Mouse (Mus musculus) G1E-ER4 (cell line): Measurements from ENCODE around the gene Gm9821. TPM values are rescaled to one million over a fixed set of nuclear protein-coding genes. Genes with fewer than 3 reads are reported as not detected.

Experiments
- GATA1 ChIP-seq: IDR thresholded peaks from one replicate; pipeline ENCODE4 v1.8.0; 2012; ENCODE audit warnings: low read length, inconsistent platforms
- polyA plus RNA-seq: library from polyadenylated mRNA; stranded (reverse); fragments of >175 nt; gene quantifications from 2 replicates; pipeline ENCODE4 v1.2.3, GENCODE M21; 2012

Gm9821 gene
- polyA plus RNA-seq, 1 experiment = not detected

DNA sequence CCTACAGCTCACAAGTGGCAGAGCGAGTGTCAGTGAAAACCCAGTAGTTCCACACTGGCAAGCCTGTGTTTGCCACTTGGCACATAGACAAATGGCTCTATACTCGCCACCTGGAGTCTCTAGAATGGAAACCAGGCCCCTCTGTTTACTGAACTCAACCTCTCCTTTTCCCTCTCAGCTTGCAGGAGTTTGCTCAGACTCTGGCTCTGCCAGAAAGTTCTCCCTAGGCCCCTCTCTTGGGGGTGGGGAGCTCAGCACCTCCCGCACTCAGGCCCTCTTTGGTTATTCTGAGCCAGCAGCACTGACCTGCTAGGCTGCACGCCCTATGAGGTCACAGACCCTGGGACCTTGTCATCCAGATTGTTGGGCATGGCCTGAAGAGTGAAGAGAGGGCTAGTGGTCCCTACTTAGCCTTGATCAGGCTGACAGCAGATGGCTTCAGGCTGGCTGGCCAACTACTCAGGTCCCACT, 9.7 kb downstream of the Gm9821 start:
- TF ChIP-seq GATA1 = no peak

DNA sequence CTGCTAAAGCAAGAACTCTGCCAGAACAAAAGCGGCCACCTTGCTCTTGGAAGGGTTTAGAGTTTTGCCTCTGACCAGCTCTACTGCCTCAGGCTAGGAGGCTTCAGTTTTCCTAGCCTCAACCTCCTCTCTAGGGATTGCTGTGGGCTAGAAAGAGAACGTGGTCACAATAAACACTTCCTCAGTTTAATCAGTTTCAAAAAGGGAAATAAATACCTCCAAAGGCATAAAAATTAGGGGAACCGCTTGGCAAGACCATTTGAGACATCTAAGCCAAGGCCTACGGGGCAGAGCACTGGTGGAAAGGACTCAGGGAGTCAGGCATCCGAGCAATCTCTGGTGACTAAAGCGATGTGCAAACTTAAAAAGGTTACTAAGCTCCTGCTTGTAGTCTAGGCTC, 10.4 kb downstream of the Gm9821 start:
- no peak for TF ChIP-seq GATA1

DNA sequence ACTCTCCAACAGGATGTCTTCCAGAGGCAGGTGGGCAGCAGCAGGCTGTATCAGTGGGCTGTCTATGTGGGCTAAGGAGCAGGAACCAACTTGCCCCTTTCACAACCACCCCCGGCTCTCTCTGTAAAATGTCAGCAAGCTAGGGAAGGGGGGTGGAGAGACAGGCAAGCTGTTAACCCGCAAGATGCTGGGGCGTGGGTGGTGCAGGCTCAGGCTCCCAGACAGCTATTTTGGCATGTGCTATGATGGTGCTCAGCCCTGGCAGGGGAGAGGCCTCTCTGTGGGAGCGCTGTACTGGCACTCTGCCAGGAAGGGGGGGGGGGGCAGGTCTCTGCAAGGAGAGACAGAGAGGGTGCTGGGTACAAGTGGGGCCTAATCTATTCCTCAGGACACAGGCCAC, 11.6 kb downstream of the Gm9821 start:
- no peak for TF ChIP-seq GATA1

DNA sequence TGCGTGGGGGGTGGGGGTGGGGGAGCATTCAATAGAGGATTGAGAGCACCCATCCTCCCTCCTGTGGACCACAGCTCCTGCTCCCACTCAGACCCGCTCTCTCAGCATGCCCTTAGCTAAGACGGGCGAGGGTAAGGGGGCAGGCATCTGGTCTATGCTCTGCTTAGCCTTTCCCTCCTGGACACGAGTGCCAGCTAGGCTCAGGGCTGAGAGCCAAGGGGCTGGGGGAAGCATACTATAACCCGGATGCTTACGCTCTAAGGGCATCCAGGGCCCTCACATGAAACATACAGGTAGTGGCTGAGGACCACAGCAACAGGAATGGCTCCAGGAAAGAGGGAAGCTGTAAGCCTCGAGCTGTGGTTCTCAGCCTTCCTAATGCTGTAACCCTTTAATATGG, 12.5 kb downstream of the Gm9821 start:
- no peak for TF ChIP-seq GATA1

DNA sequence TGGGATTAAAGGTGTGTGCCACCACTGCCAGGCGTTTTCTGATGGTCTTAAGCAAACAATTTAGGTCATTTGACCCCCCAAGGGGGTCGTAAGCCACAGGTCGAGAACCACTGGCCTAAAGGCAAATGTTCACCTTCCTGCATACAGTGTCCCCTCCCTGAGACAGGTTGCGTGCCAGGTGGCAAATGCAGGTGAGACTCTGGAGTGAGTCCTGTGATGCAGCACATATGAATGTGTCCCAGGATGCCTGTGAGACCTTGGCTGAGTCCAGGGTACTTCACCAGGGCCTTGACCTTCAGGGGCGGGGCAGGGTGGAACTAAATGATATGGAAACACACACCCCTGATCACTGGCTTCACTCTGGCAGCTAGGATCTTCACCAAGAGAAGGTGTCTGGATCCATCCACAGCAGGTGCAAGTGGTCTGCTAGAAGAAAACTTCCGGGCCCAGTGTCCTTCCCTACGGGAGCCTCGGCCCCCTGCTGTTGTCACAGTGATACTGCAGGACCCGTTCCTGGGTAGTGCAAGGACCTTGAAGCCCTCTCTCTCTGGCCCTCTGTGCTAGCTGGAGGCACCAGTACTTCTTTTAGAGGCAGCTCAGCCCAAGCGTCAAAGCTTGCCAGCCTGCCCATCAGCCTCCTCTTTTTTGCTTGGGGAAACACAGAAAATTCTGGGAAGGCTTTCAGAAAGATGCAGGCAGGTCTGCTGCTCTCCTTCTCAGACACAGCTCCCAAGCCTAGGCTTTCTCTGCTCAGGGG, 13.4 kb downstream of the Gm9821 start:
- TF ChIP-seq GATA1 = no peak

DNA sequence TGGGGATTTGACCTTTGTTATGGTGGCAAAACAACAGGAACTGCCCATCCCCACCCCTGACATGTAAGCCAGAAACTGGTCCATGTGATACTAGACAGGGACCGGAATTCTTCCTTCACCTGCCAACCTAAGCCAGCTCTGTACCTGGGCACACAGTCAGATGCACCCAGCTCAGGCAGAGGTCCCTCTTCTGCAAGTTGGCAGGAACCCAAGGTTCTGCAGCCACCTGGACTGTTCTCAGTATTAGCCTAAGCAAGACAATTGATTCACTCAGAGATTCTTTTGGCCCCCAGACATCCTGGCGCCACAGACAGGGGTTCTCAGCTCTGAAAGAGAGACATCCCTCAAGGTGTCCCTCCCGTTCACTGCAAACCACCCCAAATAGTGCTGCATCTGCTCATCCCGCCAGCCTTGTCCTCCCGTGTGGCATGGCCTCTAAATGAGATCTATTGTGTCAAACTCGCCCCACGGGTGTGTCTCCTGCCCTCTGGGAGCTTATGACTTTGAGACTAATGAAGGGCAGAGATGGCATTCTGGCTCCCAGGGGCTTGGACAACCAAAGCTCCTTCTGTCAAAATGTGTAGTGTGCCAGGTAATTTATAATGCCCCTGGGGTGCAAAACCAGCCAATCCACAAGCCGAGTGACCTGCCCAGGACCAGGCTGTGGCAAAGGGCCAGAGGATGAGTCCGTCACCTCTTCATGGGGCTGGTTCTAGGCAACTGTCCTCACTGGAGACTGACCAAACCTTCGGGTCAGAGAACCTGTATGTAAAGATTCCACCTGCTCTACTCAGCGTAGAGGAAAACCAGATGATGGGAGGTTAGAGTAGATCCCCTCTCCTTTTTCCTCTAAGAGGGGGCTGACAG, 14.3 kb downstream of the Gm9821 start:
- TF ChIP-seq GATA1 = no peak

DNA sequence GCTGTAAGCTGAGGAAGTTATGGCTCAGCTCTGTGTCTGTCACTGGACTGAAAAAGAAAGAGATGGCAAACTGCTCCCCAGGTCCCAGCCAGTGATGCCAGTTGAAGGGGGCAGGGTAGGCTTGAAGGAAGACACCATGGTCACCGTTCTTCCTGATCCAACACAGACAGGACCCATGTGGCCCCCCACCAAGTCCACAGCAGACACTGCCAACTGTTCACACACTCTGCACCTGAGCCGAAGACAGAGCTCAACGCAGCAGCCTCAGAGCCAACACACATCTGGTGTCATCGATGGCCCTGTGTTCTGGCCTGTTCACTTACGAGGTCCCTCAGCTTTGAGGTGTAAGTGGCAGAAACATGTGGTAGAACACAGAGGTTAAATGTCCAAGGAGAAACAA, 15.0 kb downstream of the Gm9821 start:
- TF ChIP-seq GATA1 = no peak

DNA sequence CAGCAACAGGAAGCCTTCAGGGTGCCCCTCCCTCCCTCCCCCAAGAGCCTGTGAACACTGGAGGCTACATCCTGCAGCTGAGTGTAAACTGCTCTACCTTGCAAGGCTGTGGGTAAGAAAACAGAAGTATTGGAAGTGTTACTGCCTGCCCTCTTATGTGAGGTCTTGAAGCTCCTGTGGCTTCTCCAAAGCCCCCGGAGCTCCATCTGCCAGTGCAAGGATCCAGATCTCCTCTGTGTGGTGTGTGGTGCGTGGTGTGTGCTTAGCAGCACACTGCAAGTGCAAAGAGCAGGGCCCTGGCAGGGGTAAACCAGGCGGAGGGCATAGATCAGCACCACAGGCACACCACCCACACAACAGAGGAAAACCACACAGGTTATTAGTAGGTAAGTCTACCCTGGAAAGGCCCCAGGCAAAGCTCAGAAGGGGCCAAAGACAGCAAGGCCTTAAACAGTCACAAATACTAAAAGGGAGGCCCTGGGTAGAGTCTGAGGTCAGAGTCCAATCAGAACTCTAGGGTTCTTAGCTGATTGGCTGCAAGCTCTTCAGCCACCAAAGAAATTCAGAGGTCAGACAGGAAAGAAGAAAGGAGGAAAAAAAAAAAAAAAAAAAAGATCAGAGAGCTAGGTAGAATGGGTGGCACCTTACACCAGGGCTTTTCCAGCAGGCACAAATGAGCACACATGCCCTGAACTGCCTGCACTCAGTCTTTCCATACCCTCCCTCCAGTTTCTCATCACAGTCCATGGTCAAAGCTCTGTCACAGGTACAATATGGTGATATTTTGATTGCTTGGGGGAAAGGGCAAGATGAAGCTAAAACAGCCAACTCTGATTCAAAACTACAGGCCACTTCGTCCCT, 16.6 kb downstream of the Gm9821 start:
- TF ChIP-seq GATA1 = no peak

DNA sequence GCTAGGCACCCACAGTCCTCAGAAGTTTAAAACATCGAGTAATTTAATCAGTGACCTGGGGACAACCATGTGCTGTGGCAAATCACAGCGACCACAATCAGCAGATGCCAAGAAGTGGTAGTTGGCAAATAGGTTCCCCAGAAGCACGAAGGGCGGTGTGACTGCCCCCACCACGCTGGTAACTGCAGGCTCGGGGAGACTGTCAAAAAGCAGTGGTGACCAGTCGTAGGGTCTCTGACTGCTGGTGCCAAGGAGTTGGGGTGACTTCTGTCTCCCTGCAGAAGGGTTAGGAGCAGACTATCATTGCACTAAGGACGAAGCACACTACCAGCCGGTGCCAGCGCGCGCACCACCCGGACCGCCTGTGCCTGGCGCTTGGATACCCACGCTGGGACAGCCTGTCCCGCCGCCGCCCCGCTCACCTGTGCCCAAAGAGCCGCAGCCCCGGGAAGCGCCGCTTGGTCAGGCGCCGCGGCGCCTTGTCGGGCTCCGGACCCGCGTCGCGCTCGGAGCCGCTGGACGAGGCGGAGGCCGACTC, 17.4 kb downstream of the Gm9821 start:
- TF ChIP-seq GATA1 = no peak

DNA sequence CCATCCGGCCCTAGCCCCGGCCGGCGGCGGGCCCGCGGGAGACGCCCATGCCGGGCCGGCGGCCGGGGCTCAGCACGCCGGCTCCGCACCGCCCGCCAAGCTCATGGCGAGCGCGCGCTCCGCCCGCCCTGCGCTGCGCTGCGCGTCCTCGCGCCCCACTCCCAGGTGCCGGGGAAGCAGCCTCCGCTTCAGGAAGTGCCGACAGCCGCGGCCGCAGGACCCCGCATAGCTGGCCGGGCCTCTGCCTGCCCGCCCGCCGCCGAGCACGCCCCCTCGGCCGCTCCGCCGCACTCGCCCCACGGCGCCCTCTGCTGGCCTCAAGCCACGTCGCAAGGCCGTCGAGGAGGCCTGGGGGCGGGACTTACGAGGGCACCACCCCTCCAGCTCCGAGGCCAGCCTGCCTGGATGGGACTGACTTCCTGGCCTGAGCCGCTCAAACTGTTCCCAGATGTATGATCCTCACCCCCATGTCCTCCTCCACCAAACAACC, 18.0 kb downstream of the Gm9821 start:
- no peak for TF ChIP-seq GATA1

DNA sequence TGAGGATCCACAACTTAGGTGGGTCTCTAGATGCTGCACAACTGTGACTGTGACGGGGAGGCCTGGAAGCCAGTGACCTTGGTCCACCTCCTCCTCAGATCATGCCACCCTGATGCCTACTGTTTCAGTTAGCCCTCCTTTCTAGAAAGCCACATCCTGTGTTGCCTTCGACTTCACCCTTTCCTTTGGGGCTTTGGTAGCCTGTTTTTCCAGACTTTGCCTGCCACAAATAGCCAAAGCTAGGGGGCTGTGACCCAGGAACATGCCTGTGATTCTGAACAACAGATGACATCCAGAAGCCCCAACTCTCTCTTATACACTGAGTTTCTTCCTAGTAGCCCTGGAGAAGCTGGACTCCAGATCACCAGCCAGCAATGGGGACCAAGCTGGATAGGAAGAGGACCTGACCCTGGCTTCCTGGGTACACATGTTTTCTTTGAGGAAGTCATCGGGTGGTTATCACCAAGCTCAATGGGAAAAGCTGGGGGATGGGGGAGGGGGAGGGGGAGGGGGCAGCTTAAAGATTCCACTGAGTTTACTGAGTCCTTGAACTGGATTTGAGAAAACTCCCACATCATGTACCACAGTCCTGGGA, 19.2 kb downstream of the Gm9821 start:
- TF ChIP-seq GATA1 = no peak

DNA sequence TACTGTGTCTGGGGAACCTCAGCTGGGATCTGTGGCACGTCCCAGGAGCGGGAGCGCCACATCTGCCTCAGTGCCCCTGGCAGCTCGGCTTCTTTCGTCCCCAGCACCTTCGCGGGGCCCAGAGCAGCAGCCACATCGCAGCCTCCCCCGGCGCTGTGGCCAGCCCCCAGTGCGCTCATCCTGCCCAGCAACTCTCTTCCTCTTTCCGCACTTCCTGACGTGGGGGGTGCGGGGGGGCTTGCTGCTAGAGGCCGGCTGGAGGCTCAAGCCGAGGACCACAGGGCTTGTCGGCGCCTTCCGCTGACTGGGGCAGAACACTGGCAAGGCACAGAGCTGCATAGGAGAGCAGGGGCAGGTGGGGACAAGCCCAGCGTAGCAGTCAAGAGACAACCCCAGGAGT, 19.9 kb downstream of the Gm9821 start:
- no peak for TF ChIP-seq GATA1

DNA sequence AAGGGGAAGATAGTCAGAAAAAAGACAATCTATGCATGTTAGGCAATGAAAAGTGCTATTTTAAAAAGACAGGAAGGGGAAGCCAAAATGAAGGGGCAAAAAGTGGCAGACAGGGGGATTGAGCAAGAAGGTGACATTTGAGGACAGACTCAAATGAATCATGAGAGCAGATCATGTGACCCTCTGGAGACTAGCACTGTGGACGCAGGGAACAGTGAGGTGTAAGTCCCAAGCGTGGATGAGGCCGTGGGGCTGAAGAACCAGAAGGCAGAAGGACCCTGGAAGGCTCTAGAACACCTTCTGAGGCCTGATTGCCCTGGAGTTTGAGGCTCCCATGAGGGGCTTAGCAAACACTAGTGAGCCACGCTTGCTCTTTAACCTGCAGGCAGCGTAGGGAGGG, 20.9 kb downstream of the Gm9821 start:
- TF ChIP-seq GATA1 = no peak

DNA sequence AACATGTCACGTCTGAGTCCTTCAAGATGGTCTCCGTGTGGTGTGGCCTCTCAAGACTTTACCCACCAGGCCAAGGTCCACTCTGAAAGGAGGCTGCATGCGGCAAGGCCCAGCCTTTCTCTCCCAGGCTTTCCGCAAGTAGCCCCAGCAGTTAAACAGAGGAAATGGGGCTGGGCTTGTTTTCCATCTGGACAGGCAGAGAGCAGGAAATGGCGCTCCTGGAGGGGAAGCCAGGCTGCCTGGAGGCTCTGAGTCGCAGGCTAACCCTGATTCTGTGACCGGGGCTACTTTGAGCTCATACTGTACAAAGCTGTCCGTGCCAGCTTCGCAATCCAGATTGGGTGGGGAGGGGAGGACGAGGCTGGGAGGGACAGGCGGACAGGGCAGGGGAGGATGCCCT, 22.5 kb downstream of the Gm9821 start:
- TF ChIP-seq GATA1 = no peak
